Mouse (Mus musculus) cerebellum, postnatal 10 days (tissue): ENCODE measurements at regions not wholly inside any gene's neighbourhood (a gene's known extent, or its start where the extent isn't known, plus 50 kb on each side); places are given as distances from the start of the nearest gene placed in this dataset.

ENCODE experiments used
- DNase-seq, 2 experiments: peaks; one replicate each; pipeline ENCODE4 v3.0.0; 2021; ENCODE audit warnings: mixed read lengths in 2 of 2

GRCm38 (mm10) chr8:15670722-15671121 is 624.8 kb upstream of the BB014433 start:
- no peak for DNase-seq

GRCm38 (mm10) chr8:15670298-15670697 is 624.4 kb upstream of the BB014433 start:
- no peak for DNase-seq

GRCm38 (mm10) chr8:15669515-15669914 is 623.6 kb upstream of the BB014433 start:
- no peak for DNase-seq

- DNase-seq, result no peak
Observed at GRCm38 (mm10) chr8:15660602-15661001, 614.7 kb upstream of the BB014433 start.

- peak; percentile 46 to 62 for DNase-seq
Observed at GRCm38 (mm10) chr8:15634769-15635366, 589.0 kb upstream of the BB014433 start.

GRCm38 (mm10) chr8:15628584-15628983 is 582.7 kb upstream of the BB014433 start:
- no peak for DNase-seq

GRCm38 (mm10) chr8:15623602-15624392 is 577.9 kb upstream of the BB014433 start:
- peak; percentile 50 to 62 for DNase-seq

GRCm38 (mm10) chr8:15610217-15610616 is 564.3 kb upstream of the BB014433 start:
- DNase-seq, result peak in 1 of 2 experiments; percentile 15

GRCm38 (mm10) chr8:15607598-15608215 is 561.8 kb upstream of the BB014433 start:
- peak; percentile 21 to 39 for DNase-seq

- DNase-seq, result peak; percentile 65 to 76
Observed at GRCm38 (mm10) chr8:15601531-15601930, 555.7 kb upstream of the BB014433 start.

- DNase-seq, result no peak
Observed at GRCm38 (mm10) chr8:15593106-15593505, 547.2 kb upstream of the BB014433 start.

GRCm38 (mm10) chr8:15583782-15584181 is 537.9 kb upstream of the BB014433 start:
- DNase-seq, result no peak

GRCm38 (mm10) chr8:15570091-15570490 is 524.2 kb upstream of the BB014433 start:
- DNase-seq, result no peak

- peak; percentile 36 to 48 for DNase-seq
Observed at GRCm38 (mm10) chr8:15567742-15568141, 521.9 kb upstream of the BB014433 start.

- DNase-seq, result peak; percentile 16 to 27
Observed at GRCm38 (mm10) chr8:15562310-15563296, 516.7 kb upstream of the BB014433 start.

- DNase-seq, result no peak
Observed at GRCm38 (mm10) chr8:15532027-15532426, 486.1 kb upstream of the BB014433 start.

GRCm38 (mm10) chr8:15525461-15525860 is 479.6 kb upstream of the BB014433 start:
- no peak for DNase-seq

GRCm38 (mm10) chr8:15519896-15520295 is 474.0 kb upstream of the BB014433 start:
- peak in 1 of 2 experiments; percentile 56 for DNase-seq

GRCm38 (mm10) chr8:15500973-15501372 is 455.1 kb upstream of the BB014433 start:
- DNase-seq, result no peak

- peak; percentile 11 to 21 for DNase-seq
Observed at GRCm38 (mm10) chr8:15497566-15497965, 451.7 kb upstream of the BB014433 start.

- DNase-seq, result no peak
Observed at GRCm38 (mm10) chr8:15496248-15496647, 450.4 kb upstream of the BB014433 start.

GRCm38 (mm10) chr8:15490774-15491173 is 444.9 kb upstream of the BB014433 start:
- DNase-seq, result no peak
